Mouse (Mus musculus) limb, embryonic 15.5 days (tissue): Measurements from ENCODE around the gene Grtp1. TPM values are rescaled to one million over a fixed set of nuclear protein-coding genes. Genes with fewer than 3 reads are reported as not detected.

Experiments
- ATAC-seq: fragments of 200-750 bp; cut with Nextera tagmentation; 2 replicates; pipeline ENCODE4 v1.8.0; 2017; ENCODE audit warnings: low read depth, moderate TSS enrichment; ENCODE audit not compliant: insufficient number of reproducible peaks, low FRiP score, low TSS enrichment
- H3K27ac ChIP-seq: fragments of 300-500 bp; sonication (generic); 2 replicates; pipeline ENCODE4 v1.5.1; 2015; ENCODE audit warnings: moderate library complexity, mild to moderate bottlenecking, inconsistent platforms
- H3K27me3 ChIP-seq: fragments of 300-500 bp; sonication (generic); 2 replicates; pipeline ENCODE4 v1.6.1; 2015; ENCODE audit warnings: inconsistent platforms
- H3K36me3 ChIP-seq: fragments of 300-500 bp; sonication (generic); 2 replicates; pipeline ENCODE4 v1.6.1; 2015; ENCODE audit warnings: inconsistent platforms
- H3K4me1 ChIP-seq: fragments of 300-500 bp; sonication (generic); 2 replicates; pipeline ENCODE4 v1.6.1; 2015; ENCODE audit warnings: inconsistent platforms
- H3K4me2 ChIP-seq: fragments of 300-500 bp; sonication (generic); 2 replicates; pipeline ENCODE4 v1.6.1; 2015; ENCODE audit warnings: mild to moderate bottlenecking, inconsistent platforms
- H3K4me3 ChIP-seq: fragments of 300-500 bp; sonication (generic); 2 replicates; pipeline ENCODE4 v1.5.1; 2015; ENCODE audit warnings: mild to moderate bottlenecking, inconsistent platforms
- H3K9ac ChIP-seq: fragments of 300-500 bp; sonication (generic); 2 replicates; pipeline ENCODE4 v1.6.1; 2015; ENCODE audit warnings: inconsistent platforms
- H3K9me3 ChIP-seq: fragments of 300-500 bp; sonication (generic); 2 replicates; pipeline ENCODE4 v1.6.1; 2016; ENCODE audit warnings: inconsistent platforms
- WGBS: fragments of 180-500 bp; shearing (Covaris S2); methylation state at CpG from one replicate; pipeline ENCODE4 v1.1.7; 2015; 5-methylcytosine and 5-hydroxymethylcytosine counted together
- polyA plus RNA-seq: library from polyadenylated mRNA; unstranded; fragments of >200 nt; fragmentation: Nextera tagmentation; extraction: Ambion mirVana; gene quantifications from 2 replicates; pipeline ENCODE4 v1.2.1, GENCODE M21; 2015

Gene Grtp1
- polyA plus RNA-seq, 1 experiment from 2014 or later = 10.9 TPM

DNA sequence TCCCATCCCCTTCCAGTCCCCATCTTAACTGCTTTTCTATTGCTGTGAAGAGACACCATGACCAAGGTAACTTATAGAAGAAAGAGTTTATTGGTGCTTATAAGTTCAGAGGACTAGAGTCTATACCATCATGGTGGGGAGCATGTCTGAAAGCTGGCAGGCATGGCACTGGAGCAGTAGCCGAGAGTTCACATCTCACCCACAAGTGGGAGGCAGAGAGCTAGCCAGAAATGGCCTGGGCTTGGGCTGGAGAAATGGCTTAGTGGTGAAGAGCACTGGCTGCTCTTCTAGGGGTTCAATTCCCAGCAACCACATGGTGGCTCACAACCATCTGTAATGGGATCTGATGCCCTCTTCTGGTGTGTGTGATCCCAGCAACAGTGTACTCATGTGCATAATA lies 3.1 kb upstream of the Grtp1 start:
- Histone ChIP-seq H3K27ac (no peak overlapping the region), H3K9me3 (no peaks in the 10 kb centered on the region), H3K27me3 (peaks cover 36% of the 10 kb centered on the region), H3K4me1 (peaks cover 13% of the 10 kb centered on the region; the same call in 1 of the 2 replicates), H3K4me2 (no peak overlapping the region), H3K4me3 (no peak overlapping the region), H3K9ac (no peak overlapping the region), H3K36me3 (no peaks in the 10 kb centered on the region)
- WGBS = 57% methylated on average over 1 of the region's 1 CpGs
- ATAC-seq = no peak

DNA sequence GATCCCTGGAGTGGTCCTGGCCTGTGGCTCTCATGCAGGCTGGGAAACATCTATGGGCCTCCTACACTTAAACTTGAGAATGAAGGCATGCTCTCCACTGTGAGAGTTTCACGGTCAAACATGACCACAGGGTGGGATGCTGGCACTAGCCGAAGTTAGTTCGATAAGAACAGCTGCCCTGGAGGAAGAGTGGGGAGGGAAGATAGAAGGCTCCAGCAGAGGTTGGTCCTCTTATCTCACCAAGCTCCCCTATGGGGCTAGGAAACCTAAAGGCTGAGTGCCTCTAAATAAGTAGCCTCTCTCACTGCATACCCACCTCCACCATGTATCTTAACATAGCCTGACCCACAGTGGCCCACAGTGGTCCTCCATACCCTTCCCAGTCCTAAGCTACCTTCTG lies 2.4 kb upstream of the Grtp1 start:
- 82% methylated on average over 3 of the region's 3 CpGs for WGBS
- H3K4me1 ChIP-seq = peaks cover 13% of the 10 kb centered on the region; the same call in 1 of the 2 replicates
- no peaks in the 10 kb centered on the region for H3K36me3 ChIP-seq
- peaks cover 36% of the 10 kb centered on the region for H3K27me3 ChIP-seq
- H3K27ac ChIP-seq = no peak overlapping the region
- H3K9ac ChIP-seq = no peak overlapping the region
- H3K9me3 ChIP-seq = no peaks in the 10 kb centered on the region
- no peak overlapping the region for H3K4me3 ChIP-seq
- ATAC-seq = no peak
- no peak overlapping the region for H3K4me2 ChIP-seq

DNA sequence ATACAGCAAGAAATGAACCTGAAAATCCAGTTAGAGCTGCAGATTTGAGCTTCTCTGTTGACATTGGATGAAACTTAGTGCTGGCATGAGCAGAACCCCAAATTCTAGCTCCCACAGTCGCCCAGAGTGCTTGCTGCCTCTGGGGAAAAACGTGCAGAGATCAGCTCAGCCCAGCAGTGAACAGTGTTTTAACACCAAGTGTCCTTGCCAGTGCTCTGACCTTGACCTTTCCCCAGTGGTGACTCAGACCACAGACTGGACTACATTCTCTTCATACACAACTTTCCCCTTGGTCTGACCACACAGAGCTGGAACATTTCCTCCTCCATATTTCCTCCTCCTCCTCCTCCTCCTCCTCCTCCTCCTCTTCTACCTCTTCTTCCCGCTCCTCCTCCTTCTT lies 1.6 kb upstream of the Grtp1 start:
- 37% methylated on average over 3 of the region's 3 CpGs for WGBS
- Histone ChIP-seq H3K4me1 (peaks cover 13% of the 10 kb centered on the region; the same call in 1 of the 2 replicates), H3K27me3 (peaks cover 36% of the 10 kb centered on the region)

DNA sequence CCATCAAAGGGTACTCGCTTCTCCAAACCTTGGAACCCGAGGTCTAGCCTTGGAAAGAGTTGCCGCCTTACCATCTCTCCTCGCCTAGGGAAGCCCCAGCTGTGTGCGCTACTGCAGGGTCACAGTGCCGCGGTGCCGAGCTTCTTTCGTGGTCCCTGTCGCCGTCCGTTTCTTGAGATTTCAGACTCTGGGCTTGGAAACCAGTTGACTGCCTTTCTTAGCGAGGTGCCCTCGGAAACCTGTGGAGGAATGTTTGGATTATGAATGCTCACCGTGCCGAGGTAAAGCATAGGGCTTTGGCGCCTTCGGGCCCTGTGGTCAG lies 554 bp upstream of the Grtp1 start:
- Histone ChIP-seq H3K36me3 (no peaks in the 10 kb centered on the region), H3K9me3 (no peaks in the 10 kb centered on the region), H3K9ac (no peak overlapping the region), H3K4me2 (peak overlapping the region; percentile 92), H3K4me3 (peak overlapping the region; percentile 76), H3K27ac (no peak overlapping the region), H3K27me3 (peaks cover 36% of the 10 kb centered on the region), H3K4me1 (peaks cover 13% of the 10 kb centered on the region; the same call in 1 of the 2 replicates)
- no peak for ATAC-seq
- WGBS = 3% methylated on average over 18 of the region's 18 CpGs

More for the DNA sequence above, 1.6 kb upstream of the Grtp1 start:
- Histone ChIP-seq H3K36me3 (no peaks in the 10 kb centered on the region), H3K27ac (no peak overlapping the region), H3K4me2 (no peak overlapping the region), H3K9ac (no peak overlapping the region), H3K4me3 (no peak overlapping the region), H3K9me3 (no peaks in the 10 kb centered on the region)
- no peak for ATAC-seq

DNA sequence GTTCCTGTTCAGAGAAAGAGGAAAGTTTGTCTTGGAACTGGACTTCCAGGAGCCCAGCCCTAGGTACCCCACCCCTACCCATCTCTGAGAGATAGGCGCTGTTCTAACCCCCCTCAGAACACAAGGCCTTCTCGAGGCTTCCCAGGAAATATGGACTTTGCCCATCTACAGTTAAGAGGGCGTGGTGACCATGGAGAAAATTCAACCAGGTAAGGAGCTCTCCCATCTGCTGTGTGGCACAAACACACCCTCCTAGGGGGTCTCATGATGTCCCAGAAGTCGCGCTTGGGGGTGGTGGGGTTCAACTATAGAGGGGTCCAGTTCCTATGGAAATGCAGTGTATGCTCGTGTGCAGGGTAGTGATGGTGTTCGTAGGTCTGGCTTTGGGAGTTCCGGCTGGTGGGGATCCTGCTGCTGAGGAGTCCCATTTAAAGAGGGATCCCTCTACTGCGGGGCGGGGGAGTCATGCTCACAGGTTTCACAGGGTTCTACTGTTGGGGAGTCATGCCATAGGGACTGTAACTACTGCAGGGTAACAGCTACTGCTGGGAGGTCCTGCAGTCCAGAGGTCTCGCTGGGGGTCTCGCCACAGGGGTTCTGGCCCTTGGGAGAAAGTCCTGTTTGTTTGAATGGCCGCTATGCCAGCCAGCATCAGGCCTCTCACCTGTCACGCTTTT lies 897 bp downstream of the Grtp1 start:
- Histone ChIP-seq H3K9me3 (no peaks in the 10 kb centered on the region), H3K9ac (no peak overlapping the region), H3K27me3 (peaks cover 36% of the 10 kb centered on the region), H3K4me3 (peak overlapping the region; percentile 76), H3K4me1 (peaks cover 19% of the 10 kb centered on the region), H3K36me3 (no peaks in the 10 kb centered on the region), H3K27ac (no peak overlapping the region), H3K4me2 (peak overlapping the region; percentile 92)
- no peak for ATAC-seq
- 28% methylated on average over 14 of the region's 14 CpGs for WGBS

DNA sequence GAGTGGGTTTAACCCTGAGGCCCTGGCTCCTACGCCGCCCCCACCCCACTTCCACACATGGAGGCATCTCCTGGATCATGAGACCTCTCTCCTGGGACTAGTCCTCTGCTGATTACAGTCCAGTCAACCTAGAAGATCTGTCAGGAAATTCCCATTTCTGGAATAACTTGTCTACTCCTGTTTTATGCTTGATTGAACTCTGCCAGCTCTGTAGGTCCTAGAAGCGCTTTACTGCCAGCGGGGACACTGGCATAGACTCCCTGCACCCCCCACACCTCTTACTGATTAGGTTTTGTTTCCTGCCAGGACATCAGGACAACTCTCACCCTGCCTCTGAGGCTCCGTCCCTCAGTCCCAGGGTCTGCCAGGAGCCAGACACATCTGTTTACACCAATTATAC lies 2.9 kb downstream of the Grtp1 start:
- no peak overlapping the region for H3K9ac ChIP-seq
- no peak overlapping the region for H3K4me3 ChIP-seq
- WGBS = 86% methylated on average over 5 of the region's 5 CpGs
- peaks cover 19% of the 10 kb centered on the region for H3K4me1 ChIP-seq
- peaks cover 26% of the 10 kb centered on the region for H3K27me3 ChIP-seq
- H3K36me3 ChIP-seq = no peaks in the 10 kb centered on the region
- H3K9me3 ChIP-seq = no peaks in the 10 kb centered on the region
- no peak overlapping the region for H3K27ac ChIP-seq
- no peak for ATAC-seq
- no peak overlapping the region for H3K4me2 ChIP-seq

DNA sequence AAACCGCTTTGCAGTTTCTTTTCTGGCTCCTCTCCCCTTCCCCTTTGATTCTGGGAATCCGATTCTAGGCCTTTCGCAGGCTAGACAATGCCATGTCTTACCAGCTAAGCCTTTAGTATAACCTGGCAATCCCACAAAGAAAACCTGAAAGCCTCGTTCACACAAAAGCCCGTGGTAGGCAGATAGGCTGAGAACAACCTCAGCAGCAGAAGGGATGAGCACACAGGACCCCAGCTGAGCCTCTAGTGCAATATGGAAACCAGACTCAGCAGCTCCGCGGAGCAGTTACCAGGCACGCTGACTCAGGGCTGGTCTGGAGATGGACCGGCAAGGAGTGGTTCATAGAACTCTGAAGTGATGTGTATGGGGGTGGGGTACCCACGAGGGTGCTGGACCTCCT lies 5.6 kb downstream of the Grtp1 start:
- Histone ChIP-seq H3K4me3 (no peak overlapping the region), H3K4me2 (no peak overlapping the region), H3K4me1 (peaks cover 10% of the 10 kb centered on the region), H3K9me3 (no peaks in the 10 kb centered on the region), H3K27me3 (peaks cover 5% of the 10 kb centered on the region; the same call in 1 of the 2 replicates), H3K36me3 (no peaks in the 10 kb centered on the region), H3K27ac (peak overlapping the region; percentile 72), H3K9ac (no peak overlapping the region)
- 34% methylated on average over 10 of the region's 10 CpGs for WGBS
- ATAC-seq = no peak

DNA sequence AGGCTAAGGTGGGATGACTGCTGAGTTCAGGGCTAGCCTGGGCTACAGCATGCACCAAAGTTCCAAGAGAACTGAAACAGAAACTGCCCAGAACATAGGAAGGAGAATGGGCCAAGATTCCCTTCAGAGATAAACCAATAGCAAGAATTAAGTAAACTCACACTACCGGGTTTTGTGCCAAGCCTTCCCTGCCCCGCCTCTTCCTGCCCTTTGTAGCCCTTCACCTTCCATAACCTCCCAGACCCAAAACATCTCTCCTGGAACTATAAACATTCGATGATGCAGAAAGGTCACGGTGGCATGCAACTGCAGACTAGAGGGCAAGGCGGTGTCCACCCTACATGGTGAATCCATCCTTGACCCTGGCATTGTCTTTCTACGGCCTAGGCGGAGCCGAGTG lies 10.2 kb downstream of the Grtp1 start:
- no peaks in the 10 kb centered on the region for H3K9me3 ChIP-seq
- peaks cover 6% of the 10 kb centered on the region for H3K4me1 ChIP-seq
- H3K9ac ChIP-seq = no peak overlapping the region
- WGBS = 86% methylated on average over 8 of the region's 8 CpGs
- peaks cover 5% of the 10 kb centered on the region; the same call in 1 of the 2 replicates for H3K36me3 ChIP-seq
- ATAC-seq = no peak
- H3K27ac ChIP-seq = no peak overlapping the region
- no peak overlapping the region for H3K4me3 ChIP-seq
- H3K27me3 ChIP-seq = no peaks in the 10 kb centered on the region
- no peak overlapping the region for H3K4me2 ChIP-seq

DNA sequence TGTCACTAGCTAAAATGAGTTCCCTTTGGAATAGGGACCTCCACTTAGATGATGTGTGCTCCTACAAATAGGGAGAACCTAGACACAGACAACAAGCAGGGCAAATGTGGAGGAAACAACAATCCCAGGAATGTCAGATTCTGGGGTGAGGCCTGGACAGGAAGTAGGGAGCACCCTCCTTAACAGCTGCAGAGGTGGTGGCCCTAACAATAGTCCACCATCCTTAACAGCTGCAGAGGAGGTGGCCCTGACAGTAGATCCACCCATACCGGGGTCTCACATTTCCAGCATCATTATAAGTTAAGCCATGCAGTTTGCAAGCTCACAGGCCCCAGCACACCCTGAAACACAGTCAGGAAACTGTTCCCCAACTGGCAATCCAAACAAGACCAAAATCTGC lies 11.6 kb downstream of the Grtp1 start:
- Histone ChIP-seq H3K27ac (no peak overlapping the region), H3K4me1 (no peaks in the 10 kb centered on the region), H3K36me3 (peaks cover 16% of the 10 kb centered on the region; the same call in 1 of the 2 replicates), H3K4me2 (no peak overlapping the region), H3K9me3 (no peaks in the 10 kb centered on the region), H3K27me3 (no peaks in the 10 kb centered on the region), H3K4me3 (no peak overlapping the region), H3K9ac (no peak overlapping the region)
- no peak for ATAC-seq
- WGBS = 86% methylated on average over 1 of the region's 1 CpGs

DNA sequence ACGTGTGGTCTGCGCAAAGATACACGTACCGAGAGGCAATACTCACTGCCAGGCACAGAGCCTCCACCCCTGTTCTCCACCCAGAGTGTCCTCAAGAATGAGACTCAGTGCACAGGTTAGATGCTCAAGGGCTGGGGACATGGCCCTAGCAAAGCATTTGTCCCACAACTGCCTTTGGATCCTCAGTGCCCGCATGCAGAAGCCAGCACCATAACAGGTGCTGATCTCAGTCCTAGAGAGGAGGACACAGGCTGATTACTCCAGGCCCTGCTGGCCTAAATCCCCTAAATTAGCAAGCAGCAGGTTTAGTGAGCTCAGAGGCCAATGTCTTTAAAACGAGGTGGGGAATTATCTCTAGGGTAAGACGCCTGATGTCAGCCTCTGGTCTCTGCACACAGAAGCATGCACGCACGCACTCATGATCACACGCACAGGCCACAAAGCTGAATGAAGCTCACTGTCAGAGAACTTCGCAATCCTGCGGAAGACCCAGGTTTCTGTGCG lies 12.3 kb downstream of the Grtp1 start:
- Histone ChIP-seq H3K4me1 (no peaks in the 10 kb centered on the region), H3K4me2 (no peak overlapping the region), H3K36me3 (peaks cover 16% of the 10 kb centered on the region; the same call in 1 of the 2 replicates), H3K4me3 (no peak overlapping the region), H3K9me3 (no peaks in the 10 kb centered on the region), H3K9ac (no peak overlapping the region), H3K27me3 (no peaks in the 10 kb centered on the region), H3K27ac (no peak overlapping the region)
- WGBS = 88% methylated on average over 13 of the region's 13 CpGs
- no peak for ATAC-seq

DNA sequence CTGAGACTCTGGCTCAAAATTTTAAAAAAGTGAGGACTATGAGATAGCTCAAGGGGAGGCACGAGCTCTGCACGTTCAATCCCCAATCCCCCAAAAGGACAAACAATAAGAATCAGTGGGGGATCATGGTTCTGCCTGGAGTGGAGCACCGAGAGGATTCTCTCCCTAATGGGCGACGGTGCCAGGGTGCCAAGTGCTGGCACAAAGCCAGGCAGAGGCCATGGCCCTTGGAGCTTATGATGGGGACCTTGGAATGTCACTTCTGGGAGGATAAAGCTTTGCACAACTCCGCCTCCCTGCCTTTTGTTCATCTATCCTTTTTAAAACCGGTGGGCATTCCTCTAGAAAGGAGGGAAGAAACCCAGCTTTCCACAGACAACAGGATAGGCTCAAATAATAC lies 12.8 kb downstream of the Grtp1 start:
- ATAC-seq = no peak

DNA sequence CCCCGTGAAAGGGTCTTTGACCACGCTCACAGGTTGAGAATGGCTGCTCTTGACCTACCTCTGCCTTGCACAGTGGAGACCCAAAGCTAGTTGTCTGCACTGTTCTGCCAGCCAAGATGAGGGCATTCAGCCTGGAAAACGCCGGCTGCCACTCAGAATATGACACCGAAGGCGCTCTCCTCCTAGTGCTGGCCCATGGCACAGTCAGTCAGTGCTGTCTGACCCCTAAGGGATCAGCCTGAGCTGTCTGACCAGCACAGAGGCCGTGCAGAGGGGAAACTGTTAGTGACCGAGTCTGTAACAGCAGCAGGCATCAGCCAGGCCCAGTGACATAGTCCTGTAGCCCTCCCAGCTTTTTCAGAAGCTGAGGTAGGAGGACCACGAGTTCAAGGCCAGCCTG lies 13.2 kb downstream of the Grtp1 start:
- Histone ChIP-seq H3K27ac (no peak overlapping the region), H3K4me3 (no peak overlapping the region), H3K36me3 (peaks cover 16% of the 10 kb centered on the region; the same call in 1 of the 2 replicates), H3K4me1 (no peaks in the 10 kb centered on the region), H3K9me3 (no peaks in the 10 kb centered on the region), H3K9ac (no peak overlapping the region), H3K27me3 (no peaks in the 10 kb centered on the region), H3K4me2 (no peak overlapping the region)
- ATAC-seq = no peak
- 80% methylated on average over 9 of the region's 9 CpGs for WGBS

More for the DNA sequence above, 12.8 kb downstream of the Grtp1 start:
- Histone ChIP-seq H3K4me2 (no peak overlapping the region), H3K27me3 (no peaks in the 10 kb centered on the region), H3K27ac (no peak overlapping the region), H3K9ac (no peak overlapping the region), H3K4me3 (no peak overlapping the region), H3K4me1 (no peaks in the 10 kb centered on the region), H3K36me3 (peaks cover 16% of the 10 kb centered on the region; the same call in 1 of the 2 replicates), H3K9me3 (no peaks in the 10 kb centered on the region)
- WGBS = 75% methylated on average over 7 of the region's 7 CpGs
